Mouse (Mus musculus): ENCODE results near the gene Coro1b.
A peak's percentile ranks its signal among the peaks of the same experiment; 100 is the strongest.

Coro1b gene

GRCm38 (mm10) chr19:4144550-4145498 is 3.6 kb upstream of the Coro1b start:
- no peak for DNase-seq

- no peak for DNase-seq
Measured at GRCm38 (mm10) chr19:4145936-4146335, 2.5 kb upstream of the Coro1b start.

- no peak for DNase-seq
Measured at GRCm38 (mm10) chr19:4146366-4147021, 1.9 kb upstream of the Coro1b start.

- DNase-seq, result no peak
Measured at GRCm38 (mm10) chr19:4147022-4147405, 1.4 kb upstream of the Coro1b start.

- DNase-seq, result no peak
Measured at GRCm38 (mm10) chr19:4147782-4148490, 483 bp upstream of the Coro1b start.

- no peak for DNase-seq
Measured at GRCm38 (mm10) chr19:4148819-4149218, 400 bp downstream of the Coro1b start.

- no peak for DNase-seq
Measured at GRCm38 (mm10) chr19:4149283-4149682, 864 bp downstream of the Coro1b start.

GRCm38 (mm10) chr19:4149764-4150461 is 1.5 kb downstream of the Coro1b start:
- no peak for DNase-seq

- no peak for DNase-seq
Measured at GRCm38 (mm10) chr19:4150567-4151487, 2.4 kb downstream of the Coro1b start.

- DNase-seq, result no peak
Measured at GRCm38 (mm10) chr19:4151488-4151860, 3.1 kb downstream of the Coro1b start.

GRCm38 (mm10) chr19:4151898-4152297 is 3.5 kb downstream of the Coro1b start:
- no peak for DNase-seq

GRCm38 (mm10) chr19:4152445-4153231 is 4.2 kb downstream of the Coro1b start:
- DNase-seq, result no peak

- no peak for DNase-seq
Measured at GRCm38 (mm10) chr19:4153232-4153654, 4.8 kb downstream of the Coro1b start, which contains the start of gene Ptprcap. Gene Ptprcap (plus strand): TSS chr19:4153604.

GRCm38 (mm10) chr19:4154437-4155222 is 6.2 kb downstream of the Coro1b start:
- DNase-seq, result peak; percentile 74 to 86

- DNase-seq, result no peak
Measured at GRCm38 (mm10) chr19:4155223-4156072, 7.0 kb downstream of the Coro1b start.

- DNase-seq, result peak in 1 of 2 experiments; percentile 47
Measured at GRCm38 (mm10) chr19:4156073-4156579, 7.7 kb downstream of the Coro1b start.

GRCm38 (mm10) chr19:4156771-4157170 is 8.4 kb downstream of the Coro1b start:
- DNase-seq, result no peak

- DNase-seq, result no peak
Measured at GRCm38 (mm10) chr19:4159049-4159448, 10.6 kb downstream of the Coro1b start.
